Mouse (Mus musculus): ENCODE data around the gene Maco1. TPM values are rescaled to one million over a fixed set of nuclear protein-coding genes. Genes with fewer than 3 reads are reported as not detected.

The Maco1 gene
- 10 to 100 TPM; 22.1 to 25.5 TPM for total RNA-seq (2021)
- long read RNA-seq, experiment 1, transcript Maco1-201 (11 exons, 3,826 nt), result major isoform, 14 of 18 reads
- long read RNA-seq, experiment 1, partial matches to known transcripts, result 0 of 18 reads
- long read RNA-seq, experiment 1, other reads (novel, unspliced or antisense), result 4 of 18 reads
- long read RNA-seq, experiment 2, transcript Maco1-201 (11 exons, 3,826 nt), result major isoform, 13 of 23 reads
- long read RNA-seq, experiment 2, partial matches to known transcripts, result 3 of 23 reads
- long read RNA-seq, experiment 2, other reads (novel, unspliced or antisense), result 7 of 23 reads

DNA sequence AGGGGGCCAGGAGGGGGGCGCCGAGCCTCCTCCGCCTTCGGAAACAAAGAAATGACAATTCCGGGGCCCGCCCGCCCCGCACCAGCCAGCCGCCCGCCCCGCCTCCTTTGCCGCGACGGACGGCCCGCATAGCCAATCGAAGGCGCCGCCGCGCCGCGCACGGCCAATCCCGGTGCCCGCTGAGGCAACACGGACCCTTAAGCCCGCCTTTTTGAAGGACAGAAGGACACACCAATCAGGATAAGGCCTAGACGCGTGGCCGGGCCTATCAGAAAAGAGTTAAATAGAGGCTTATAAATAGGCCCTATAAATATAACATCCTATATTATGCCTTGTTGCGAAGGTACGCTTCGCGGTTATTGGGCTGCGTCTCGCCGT is at the start of gene Maco1:
Gene Maco1, minus strand, starts transcription at position 87 of the 378 bp plus-strand sequence.
- peak; percentile 100 for DNase-seq
- intact Hi-C loops (cut with DNase I), result no loop called here

DNA sequence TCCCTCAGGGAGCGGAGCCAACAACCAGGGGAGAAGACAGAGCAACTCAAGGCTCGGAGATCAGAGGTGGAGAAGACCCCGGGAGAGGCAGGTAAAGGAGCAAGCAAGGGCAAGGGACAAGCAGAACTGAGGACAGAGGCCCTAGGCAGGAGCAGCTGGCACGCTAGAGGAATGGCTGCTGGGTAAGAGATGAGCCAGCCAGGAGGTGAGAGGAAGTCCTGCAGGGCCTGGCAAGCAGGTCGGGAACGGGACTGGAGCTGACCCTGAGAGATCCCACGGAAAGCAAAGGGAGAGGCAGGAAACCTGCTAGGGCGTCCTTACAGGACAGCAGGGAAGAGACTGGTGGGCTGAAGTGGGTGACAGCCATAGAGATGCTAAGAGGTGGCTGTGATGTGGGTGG is 48.0 kb upstream of the Maco1 start:
- intact Hi-C loops (cut with DNase I), result no loop called here
- DNase-seq, result no peak

DNA sequence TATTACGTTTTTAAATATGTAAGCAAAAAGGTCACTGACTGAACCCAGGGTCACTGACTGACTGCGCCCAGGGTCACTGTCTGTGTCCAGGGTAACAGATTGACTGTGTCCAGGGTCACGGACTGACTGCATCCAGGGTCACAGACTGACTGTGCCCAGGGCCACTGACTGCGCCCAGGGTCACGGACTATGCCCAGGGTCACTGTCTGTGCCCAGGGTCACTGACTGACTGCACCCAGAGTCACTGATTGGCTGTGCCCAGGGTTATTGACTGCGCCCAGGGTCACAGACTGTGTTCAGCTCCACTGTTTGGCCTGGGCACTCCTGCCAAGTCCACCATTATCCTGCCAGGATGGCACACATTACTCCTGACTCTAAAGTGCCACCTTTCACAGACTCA is 44.1 kb upstream of the Maco1 start:
- intact Hi-C loops (cut with DNase I), result no loop called here
- DNase-seq, result no peak

DNA sequence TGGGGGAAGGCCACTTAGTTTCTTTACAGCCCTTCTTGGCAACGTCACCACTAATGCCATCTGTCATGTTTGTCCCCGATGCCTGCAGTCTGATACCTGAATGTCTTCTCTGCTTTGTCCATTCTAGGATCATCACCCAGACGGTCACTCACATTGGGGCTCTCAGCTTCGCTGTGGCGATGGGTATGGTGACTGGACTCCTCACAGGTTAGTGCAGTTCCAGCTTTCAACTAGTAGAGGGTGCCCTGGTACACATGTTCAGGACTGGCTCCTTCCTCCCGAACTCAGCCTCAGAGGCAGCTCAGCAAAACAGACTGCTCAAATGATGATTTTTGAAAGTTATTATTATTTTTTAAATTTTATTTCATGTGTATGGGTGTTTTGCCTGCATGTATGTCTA is 39.0 kb upstream of the Maco1 start:
- DNase-seq, result peak; percentile 51 to 68
- intact Hi-C loops (cut with DNase I), result no loop called here

DNA sequence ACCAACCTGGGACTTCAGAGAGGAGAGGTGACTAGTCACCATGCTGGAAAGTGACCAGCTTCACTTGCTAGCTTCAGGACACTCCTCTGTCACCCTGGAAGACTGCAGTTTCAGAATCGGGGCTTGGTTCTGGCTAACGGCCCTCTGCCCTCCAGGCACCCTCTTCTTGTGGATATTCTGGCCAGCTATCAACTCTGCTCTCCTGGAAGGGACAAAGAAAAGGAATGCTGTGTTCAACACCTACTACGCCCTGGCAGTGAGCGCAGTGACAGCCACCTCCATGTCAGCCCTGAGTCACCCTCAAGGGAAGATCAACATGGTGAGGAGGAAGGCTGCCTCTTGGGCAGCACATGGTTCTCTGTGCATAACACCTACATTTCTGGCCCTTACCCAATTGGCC is 31.2 kb upstream of the Maco1 start:
- DNase-seq, result peak in 1 of 2 experiments; percentile 12
- intact Hi-C loops (cut with DNase I), result no loop called here

DNA sequence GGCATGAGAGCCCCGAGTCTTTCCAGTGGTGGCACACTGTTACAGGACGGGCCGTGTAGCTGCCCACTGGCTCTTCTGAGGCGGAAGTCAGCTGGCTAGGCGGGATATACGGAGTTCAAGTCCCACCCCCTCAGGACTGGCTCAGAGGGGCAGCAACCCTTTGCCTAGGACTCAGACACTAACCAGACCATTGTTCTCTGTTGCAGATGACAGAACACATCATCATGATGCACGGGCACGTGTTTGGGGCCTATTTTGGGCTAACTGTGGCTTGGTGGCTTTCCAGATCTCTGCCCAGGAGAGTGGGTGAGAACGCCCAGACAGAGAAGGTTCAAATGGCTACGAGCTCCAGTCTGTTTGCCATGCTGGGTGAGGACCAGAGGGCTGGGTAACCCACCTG is 30.7 kb upstream of the Maco1 start:
- peak in 1 of 2 experiments; percentile 25 for DNase-seq
- intact Hi-C loops (cut with DNase I), result no loop called here

DNA sequence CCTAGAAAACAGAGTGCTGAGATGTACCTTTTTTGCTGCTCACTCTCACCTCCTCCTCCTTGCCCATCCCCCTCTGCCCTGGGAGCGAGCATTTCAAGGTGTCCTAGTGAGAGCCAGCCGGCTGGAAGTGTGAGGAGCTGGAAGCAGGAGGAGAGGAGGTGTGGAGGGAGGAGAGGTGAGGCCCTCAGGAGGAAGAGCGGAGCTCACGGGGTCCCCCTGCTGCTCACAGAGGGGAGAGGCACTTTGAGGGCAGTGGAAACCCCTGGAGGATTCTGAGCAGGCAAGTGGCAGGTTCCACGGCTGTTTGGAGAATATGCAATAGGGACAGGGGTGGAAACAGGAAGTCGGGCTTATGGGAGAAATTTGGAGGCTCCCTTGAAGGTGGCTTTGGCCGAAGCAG is 30.1 kb upstream of the Maco1 start:
- intact Hi-C loops (cut with DNase I), result no loop called here
- peak; percentile 40 to 61 for DNase-seq

DNA sequence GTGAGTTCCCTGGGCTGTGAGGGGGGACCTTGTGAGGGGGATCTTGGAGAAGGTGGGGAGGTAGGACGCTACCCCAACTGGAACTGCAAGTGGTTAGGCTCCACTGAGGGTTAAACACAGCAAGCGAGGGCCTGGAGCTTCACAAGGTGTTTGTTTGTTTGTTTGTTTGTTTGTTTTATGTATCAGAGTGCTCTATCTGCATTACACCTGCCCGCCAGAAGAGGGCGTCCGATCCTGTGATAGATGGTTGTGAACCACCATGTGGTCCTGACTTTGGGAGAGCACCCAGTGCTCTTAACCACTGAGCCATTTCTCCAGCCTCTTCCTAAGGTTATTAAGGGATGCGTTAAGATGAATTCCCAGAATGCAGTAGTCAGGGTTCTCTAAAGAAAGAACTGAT is 26.9 kb upstream of the Maco1 start:
- intact Hi-C loops (cut with DNase I), result no loop called here

DNA sequence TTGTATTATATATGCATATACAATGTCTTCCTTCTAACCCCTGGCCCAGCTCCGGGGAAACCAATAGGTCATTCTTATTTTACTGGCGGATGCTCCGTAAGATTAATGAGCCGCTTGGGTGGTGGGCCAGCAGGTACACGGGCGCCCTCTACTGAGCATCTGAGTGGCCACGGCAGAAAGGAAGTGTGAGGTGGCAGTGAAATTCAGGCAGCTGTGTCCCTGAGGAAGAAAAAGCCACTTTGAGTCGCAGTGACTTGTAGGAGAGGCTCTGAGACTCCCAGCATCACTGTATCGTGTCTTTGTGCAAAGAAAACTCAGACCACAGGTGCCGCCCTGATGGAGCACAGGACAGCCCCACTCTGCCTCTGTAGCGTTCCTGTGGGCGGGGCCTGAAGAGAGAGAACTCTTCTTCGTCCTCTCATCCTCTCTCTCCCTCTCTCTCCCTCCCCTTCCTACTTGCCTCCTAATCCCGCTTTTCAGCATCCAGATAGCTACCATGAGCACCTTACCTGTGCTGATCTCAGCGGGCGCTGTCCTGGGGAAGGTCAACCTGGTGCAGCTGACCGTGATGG is 26.4 kb upstream of the Maco1 start:
- peak; percentile 78 to 85 for DNase-seq
- intact Hi-C loops (cut with DNase I), result loop anchor here (2.0 to 5.0 kb wide), 3 partner anchors 57 to 337 kb away; no protein-coding TSS in a partner anchor

More for the DNA sequence above, 26.9 kb upstream of the Maco1 start:
- DNase-seq, result peak in 1 of 2 experiments; percentile 21

DNA sequence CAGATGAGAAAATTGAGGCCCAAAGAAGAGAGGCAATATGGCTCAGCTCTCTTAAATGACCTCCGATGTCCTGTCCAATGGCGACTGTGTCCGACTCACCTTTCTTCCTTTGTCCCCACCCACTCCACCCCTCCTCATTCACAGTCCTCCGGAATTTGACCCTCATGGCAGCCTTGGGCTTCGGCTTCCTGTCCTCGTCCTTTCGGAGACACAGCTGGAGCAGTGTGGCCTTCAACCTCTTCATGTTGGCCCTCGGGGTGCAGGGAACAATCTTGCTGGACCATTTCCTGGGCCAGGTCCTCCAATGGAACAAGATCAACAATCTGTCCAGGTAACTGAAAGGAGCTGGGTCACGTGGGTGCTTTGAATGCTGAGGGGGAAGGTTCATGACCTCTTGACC is 23.0 kb upstream of the Maco1 start:
- intact Hi-C loops (cut with DNase I), result loop anchor here (5.0 kb wide), 2 partner anchors 54 to 334 kb away; no protein-coding TSS in a partner anchor
- no peak for DNase-seq

DNA sequence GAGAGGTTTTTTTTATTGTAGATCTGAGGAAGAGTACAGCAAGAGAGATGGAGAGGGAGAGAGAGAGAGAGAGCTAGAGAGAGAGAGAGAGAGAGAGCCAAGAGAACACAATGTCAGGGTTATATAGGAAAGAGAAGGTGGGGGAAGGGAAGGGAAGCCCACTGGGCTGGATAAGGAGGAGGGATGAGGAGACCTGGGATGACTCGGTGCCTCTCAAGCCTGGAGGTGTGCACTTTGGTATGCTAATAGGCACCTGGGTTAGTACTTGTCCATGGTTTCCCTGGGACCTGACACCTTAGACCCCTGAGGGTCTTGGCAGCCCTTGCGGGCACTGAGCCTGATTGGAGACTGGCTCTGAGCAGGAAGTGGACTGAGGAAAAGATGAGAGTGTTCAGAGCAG is 18.8 kb upstream of the Maco1 start:
- DNase-seq, result no peak
- intact Hi-C loops (cut with DNase I), result no loop called here

DNA sequence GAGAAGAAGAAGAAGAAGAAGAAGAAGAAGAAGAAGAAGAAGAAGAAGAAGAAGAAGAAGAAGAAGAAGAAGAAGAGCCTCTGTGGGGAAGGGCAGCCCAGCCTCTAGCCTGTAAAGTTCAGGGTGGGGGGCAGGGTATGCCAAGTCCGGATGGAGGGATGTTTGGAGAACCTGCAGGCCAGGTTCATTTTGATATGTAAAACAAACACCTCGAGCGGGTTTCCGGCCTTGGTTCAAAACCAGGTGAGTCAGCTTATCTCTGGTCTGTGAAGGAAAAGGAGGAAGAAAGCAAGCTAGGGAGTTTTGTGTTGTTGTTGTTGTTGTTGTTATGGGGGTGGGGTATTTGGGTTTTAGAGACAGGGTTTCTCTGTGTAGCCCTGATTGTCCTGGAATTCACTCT is 18.3 kb upstream of the Maco1 start:
- intact Hi-C loops (cut with DNase I), result no loop called here
- DNase-seq, result no peak

DNA sequence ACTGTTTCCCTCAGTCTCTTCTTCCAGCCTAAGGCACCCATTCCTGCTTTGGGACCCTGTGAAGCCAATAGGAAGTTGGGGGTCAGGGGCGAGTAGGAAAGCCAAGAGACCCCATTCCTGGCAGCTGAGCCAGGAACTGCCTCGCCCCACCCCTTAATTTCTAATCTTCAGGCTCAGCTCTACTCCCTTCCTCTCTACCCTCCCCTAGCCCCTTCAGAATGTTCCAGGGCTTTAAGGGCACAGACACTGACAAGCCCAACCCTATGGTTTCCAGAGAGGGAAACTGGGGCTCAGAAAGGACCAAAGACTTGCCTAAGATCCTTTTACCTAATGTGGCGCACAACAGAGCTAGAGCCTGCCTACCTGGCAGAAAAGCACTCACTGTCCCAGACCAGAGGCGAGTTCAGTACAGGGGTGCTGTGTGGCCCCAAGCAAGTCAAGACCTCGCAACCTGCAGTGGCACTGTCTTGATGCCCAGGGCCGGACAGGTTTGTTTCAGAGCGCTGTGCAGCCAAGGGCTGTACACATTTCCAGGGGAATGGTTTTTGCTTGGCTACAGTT is 16.8 kb upstream of the Maco1 start:
- no peak for DNase-seq
- intact Hi-C loops (cut with DNase I), result loop anchor here (5.0 kb wide), 1 partner anchor 83 kb away; no protein-coding TSS in a partner anchor

DNA sequence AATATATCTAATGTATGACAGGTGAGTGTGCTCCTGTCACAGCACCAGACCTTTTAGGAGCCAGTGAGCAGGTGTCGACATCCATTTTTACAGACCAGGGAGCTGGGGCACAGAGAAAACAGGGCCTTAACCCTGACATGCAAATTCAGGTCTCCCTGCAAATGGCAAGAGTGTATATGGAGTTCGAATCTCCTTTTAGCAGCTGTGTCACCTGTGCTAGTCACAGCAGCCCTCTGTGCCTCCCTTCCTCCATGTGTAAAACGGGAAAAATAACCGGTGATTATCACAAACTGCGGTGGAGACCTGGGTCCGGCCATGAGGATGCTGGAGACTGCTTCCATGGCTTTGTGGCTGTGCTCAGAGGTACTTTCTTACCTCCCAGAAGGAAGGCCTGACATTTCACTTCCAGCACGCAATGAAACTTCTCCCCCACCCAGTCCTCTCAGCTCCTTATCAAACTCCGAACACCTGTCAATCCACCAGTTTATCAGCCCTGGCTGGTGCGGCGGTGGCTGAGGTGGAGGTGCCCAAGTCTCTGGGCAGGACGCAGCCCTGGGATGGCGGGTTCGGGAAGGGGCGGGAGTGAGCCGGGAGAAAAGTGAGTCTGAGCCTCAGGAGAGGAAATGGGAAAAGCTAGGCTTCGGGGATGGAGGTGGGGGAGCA is 16.1 kb upstream of the Maco1 start:
- intact Hi-C loops (cut with DNase I), result loop anchor here (5.0 kb wide), 1 partner anchor 82 kb away; no protein-coding TSS in a partner anchor
- DNase-seq, result no peak

DNA sequence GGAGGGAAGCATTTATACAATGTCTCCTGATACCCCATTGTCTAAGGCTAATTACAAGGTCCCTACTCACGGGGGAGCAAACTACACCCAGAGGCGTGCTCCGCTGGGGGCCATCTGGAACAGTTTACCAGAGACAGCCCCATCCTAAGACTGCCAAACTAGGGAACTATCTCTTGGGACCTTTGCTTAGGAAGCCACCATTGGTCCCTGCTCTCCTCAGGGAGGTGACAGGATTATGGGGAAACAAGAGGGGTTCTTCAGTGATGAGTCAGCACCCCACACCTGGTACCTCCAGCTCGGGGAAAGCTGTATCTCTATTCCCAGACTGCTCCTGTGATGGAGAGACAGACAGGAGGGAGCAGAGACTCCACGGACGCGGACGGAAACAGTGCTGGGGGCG is 15.3 kb upstream of the Maco1 start:
- no peak for DNase-seq
- intact Hi-C loops (cut with DNase I), result loop anchor here (5.0 kb wide), 1 partner anchor 81 kb away; no protein-coding TSS in a partner anchor

DNA sequence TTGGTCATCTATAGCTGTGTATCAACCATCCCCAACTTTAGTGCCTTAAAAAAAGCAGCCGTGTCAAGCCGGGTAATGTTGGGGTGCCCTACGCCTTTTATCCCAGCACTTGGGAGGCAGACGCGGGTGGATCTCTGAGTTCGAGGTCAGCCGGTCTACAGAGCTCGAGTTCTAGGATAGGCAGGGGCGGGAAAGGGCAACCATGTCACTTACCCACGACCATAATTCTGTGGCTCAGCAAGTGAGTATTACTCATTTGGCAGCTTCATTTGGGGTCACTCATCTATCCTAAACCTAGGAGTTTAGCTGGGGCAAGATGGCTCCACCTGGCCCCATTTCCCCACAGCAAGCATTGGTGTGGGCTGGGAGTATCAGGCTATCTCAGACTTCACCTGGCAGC is 14.9 kb upstream of the Maco1 start:
- intact Hi-C loops (cut with DNase I), result loop anchor here (5.0 kb wide), 1 partner anchor 81 kb away; no protein-coding TSS in a partner anchor
- DNase-seq, result no peak

DNA sequence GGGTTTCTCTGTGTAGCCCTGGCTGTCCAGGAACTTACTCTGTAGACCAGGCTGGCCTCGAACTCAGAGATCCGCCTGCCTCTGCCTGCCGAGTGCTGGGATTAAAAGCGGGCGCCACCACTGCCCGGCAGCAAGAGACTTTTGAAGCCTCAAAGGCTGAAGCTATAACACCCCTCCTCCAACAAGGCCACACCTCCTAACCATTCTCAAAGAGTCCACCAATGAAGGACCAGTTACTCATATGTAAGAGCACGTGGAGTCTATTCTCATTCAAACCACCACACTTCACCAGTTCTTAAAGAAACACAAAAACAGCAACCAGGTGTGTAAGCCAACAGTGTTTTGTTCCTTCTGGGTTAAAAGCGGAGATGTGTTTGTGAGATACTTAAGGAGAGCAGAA is 14.5 kb upstream of the Maco1 start:
- intact Hi-C loops (cut with DNase I), result loop anchor here (5.0 kb wide), 1 partner anchor 80 kb away; no protein-coding TSS in a partner anchor
- DNase-seq, result no peak

DNA sequence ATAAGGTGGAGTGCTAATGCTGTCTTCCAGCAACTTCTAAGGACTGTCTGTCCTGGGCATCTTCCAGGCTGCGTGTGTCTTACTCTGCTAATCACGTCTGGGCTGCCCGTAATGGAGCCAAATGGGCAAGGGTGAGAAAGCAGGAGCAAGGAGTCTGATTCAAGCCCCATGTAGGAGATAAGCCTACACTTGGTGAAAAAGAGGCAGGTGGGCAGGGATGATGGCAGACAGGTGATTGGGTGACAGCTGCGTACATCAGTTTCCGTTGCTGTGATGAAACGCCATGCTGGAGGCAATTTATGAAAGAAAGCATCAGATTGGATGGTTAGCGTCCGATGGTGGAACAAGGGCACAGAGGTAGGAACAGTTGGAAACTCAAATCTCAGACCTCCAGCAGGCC is 14.1 kb upstream of the Maco1 start:
- intact Hi-C loops (cut with DNase I), result loop anchor here (5.0 kb wide), 1 partner anchor 80 kb away; no protein-coding TSS in a partner anchor
- no peak for DNase-seq

DNA sequence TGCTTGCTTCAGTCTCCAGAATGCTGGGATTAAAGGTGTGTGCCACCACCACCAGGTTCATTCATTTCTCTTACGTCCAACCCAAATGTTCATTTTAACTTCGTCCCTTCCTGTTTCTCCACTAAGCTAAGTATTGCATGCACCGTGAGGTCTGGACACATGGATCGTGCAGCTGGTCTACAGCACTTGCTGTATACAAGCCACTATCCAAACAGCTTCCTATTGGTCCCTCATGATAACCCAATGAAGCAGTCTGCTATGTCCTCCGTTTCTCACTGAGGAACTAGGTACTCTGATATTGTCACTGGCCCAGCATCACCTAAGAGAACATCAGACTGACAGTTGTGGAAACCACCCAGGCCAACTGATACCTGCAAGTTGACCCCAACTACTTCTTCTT is 12.6 kb upstream of the Maco1 start:
- DNase-seq, result no peak
- intact Hi-C loops (cut with DNase I), result loop anchor here (5.0 kb wide), 1 partner anchor 78 kb away; no protein-coding TSS in a partner anchor

DNA sequence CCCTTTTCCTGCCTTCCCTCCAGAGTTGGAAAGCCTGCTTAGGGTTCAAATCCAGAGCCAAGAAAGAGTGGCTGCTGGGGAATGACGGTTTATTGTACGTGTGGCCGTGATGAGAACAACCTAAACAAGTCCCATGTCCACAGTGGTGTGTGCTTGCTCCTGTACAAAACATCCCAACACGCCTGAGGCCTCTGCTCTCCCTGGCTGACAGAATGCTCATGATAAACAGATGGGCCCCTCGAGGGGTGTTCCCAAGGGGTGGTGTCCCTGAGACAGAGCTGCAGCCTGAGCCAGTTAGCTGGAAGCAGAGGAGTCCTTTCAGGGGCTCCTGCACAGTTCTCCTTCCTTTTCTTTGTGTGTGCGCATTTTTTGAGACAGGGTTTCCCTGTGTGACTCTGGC is 12.2 kb upstream of the Maco1 start:
- DNase-seq, result no peak
- intact Hi-C loops (cut with DNase I), result loop anchor here (5.0 kb wide), 1 partner anchor 78 kb away; no protein-coding TSS in a partner anchor
